Mouse (Mus musculus): ENCODE results near the gene Esrrg.

DNA sequence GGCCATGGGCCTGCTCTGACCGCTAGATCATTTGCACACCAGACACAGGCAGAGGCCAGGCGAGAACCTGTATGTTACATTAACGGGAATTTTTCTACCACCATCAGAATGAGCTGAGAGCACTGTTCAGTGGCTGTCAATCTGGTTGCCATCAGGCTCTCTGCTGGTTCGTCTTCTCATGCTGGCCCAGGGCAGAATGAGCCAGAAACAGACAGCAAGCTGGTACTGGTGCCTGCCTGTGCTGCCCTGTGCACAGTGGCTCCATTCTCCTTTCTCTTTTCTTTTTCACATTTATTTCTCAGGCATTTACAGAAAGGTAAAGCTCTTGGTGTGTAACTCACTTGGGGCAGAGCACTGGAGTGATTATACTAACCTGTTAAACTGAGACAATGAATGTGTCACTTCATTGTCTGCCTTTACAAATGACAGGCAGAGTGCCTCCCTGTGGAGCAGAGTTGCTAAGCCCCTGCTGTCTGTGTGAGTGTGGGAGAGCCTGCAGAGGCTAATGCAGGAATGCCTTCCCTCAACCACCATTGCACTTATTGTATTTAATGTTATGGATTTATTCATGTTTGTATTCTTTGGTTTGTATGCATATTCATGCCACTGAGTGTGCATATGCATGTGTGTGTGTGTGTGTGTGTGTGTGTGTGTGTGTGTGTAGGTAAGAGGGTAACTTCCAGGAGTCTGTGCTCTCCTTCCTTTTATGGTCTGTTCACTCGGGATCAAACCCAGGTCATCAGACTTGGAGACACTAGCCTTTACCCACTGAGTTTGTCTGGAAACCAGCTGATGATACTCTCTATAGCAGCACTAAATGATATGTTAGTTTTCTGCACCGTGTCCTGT, 651.9 kb downstream of the Esrrg start:
- TF ChIP-seq CTCF (IDR thresholded peaks at IDR 0.05; ENCODE audit: extremely low read depth, insufficient read depth, low read length) (no peak), POLR2A (IDR thresholded peaks at IDR 0.05; ENCODE audit: extremely low read depth, insufficient read depth, low read length) (no peak)
